ENCODE assay signal across 17 mouse cellular contexts in genomic region chr4:23832385-23833164, GRCm38 (mm10).
A peak's percentile ranks its signal among the peaks of the same experiment; 100 is the strongest.
DNase-seq lines count a peak whose midpoint lies in the region; ATAC-seq and TF ChIP-seq lines count a peak whose summit lies in the region.
"Had no signal": no experiment of that assay in that cellular context is flagged by ENCODE, and none has a peak within 500 bp of the region (broad histone marks: within the 10 kb centered on the region; RNA-seq: fewer than 3 reads in every experiment).

No protein-coding gene starts in this region.

- H3K27ac ChIP-seq in heart, embryonic 11.5 days (ENCODE audit: low read depth, low read length): no peak overlapping the region
- peak overlapping the region; percentile 63; the same call in 1 of the 2 replicates for H3K27ac ChIP-seq in midbrain, embryonic 10.5 days (replicated peaks)
- H3K27ac ChIP-seq in midbrain, embryonic 11.5 days (ENCODE audit: low read depth, low read length): no peak overlapping the region
- no peak overlapping the region for H3K27ac ChIP-seq in intestine, postnatal 0 days (ENCODE audit: low read depth, low read length)
- H3K27ac ChIP-seq: hindbrain, embryonic 15.5 days; midbrain, embryonic 15.5 days had no signal

- no peaks in the 10 kb centered on the region for H3K9me3 ChIP-seq in heart, embryonic 11.5 days (replicated peaks; ENCODE audit: control insufficient read depth, low read length)
- H3K9me3 ChIP-seq in midbrain, embryonic 10.5 days (replicated peaks): no peaks in the 10 kb centered on the region
- no peaks in the 10 kb centered on the region for H3K9me3 ChIP-seq in midbrain, embryonic 11.5 days (ENCODE audit: control insufficient read depth, low read length)
- H3K9me3 ChIP-seq in intestine, postnatal 0 days (ENCODE audit: control insufficient read depth): no peaks in the 10 kb centered on the region
- H3K9me3 ChIP-seq: hindbrain, embryonic 15.5 days; midbrain, embryonic 15.5 days had no signal

- no peaks in the 10 kb centered on the region for H3K27me3 ChIP-seq in heart, embryonic 11.5 days (ENCODE audit: control insufficient read depth, insufficient read depth, low read length)
- H3K27me3 ChIP-seq in midbrain, embryonic 10.5 days (ENCODE audit: low read depth, poor library complexity, severe bottlenecking): no peaks in the 10 kb centered on the region
- H3K27me3 ChIP-seq in midbrain, embryonic 11.5 days (ENCODE audit: control insufficient read depth, insufficient read depth, low read length): no peaks in the 10 kb centered on the region
- H3K27me3 ChIP-seq in intestine, postnatal 0 days (replicated peaks; ENCODE audit: control insufficient read depth, insufficient read depth, low read length): no peaks in the 10 kb centered on the region
- H3K27me3 ChIP-seq: hindbrain, embryonic 15.5 days; midbrain, embryonic 15.5 days had no signal

- TF ChIP-seq CTCF in intestine, postnatal 0 days (IDR thresholded peaks at IDR 0.05; ENCODE audit: low read depth): no peak

- ATAC-seq in heart, embryonic 11.5 days (replicated peaks; ENCODE audit: insufficient number of reproducible peaks, low FRiP score, low TSS enrichment): no peak
- no peak for ATAC-seq in midbrain, embryonic 11.5 days (ENCODE audit: low FRiP score)
- ATAC-seq in intestine, postnatal 0 days: no peak
- ATAC-seq: CD4-positive, CD25-positive, alpha-beta regulatory T cell, adult 4 months; midbrain, embryonic 15.5 days had no signal

- H3K36me3 ChIP-seq in heart, embryonic 11.5 days (ENCODE audit: control insufficient read depth, insufficient read depth, low read length): no peaks in the 10 kb centered on the region
- H3K36me3 ChIP-seq in midbrain, embryonic 10.5 days: no peaks in the 10 kb centered on the region
- no peaks in the 10 kb centered on the region for H3K36me3 ChIP-seq in midbrain, embryonic 11.5 days (ENCODE audit: control insufficient read depth, insufficient read depth, low read length)
- H3K36me3 ChIP-seq in intestine, postnatal 0 days (ENCODE audit: control insufficient read depth, insufficient read depth): no peaks in the 10 kb centered on the region
- H3K36me3 ChIP-seq: hindbrain, embryonic 15.5 days; midbrain, embryonic 15.5 days had no signal

- whole genome bisulfite sequencing in heart, embryonic 11.5 days (ENCODE audit: insufficient replicate concordance): 63% methylated on average over 7 of the region's 7 CpGs
- WGBS in midbrain, embryonic 10.5 days: 71% methylated on average over 7 of the region's 7 CpGs
- 63% methylated on average over 7 of the region's 7 CpGs for WGBS in midbrain, embryonic 11.5 days
- 63% methylated on average over 7 of the region's 7 CpGs for WGBS in intestine, postnatal 0 days

- no peak overlapping the region for H3K4me2 ChIP-seq in heart, embryonic 11.5 days
- no peak overlapping the region for H3K4me2 ChIP-seq in midbrain, embryonic 11.5 days
- H3K4me2 ChIP-seq in intestine, postnatal 0 days (replicated peaks; ENCODE audit: low read depth): no peak overlapping the region
- H3K4me2 ChIP-seq: hindbrain, embryonic 15.5 days; midbrain, embryonic 15.5 days had no signal

- H3K4me3 ChIP-seq in heart, embryonic 11.5 days (ENCODE audit: low read depth, low read length): no peak overlapping the region
- no peak overlapping the region for H3K4me3 ChIP-seq in midbrain, embryonic 10.5 days
- H3K4me3 ChIP-seq in midbrain, embryonic 11.5 days (ENCODE audit: low read depth, low read length): no peak overlapping the region
- no peak overlapping the region for H3K4me3 ChIP-seq in intestine, postnatal 0 days (ENCODE audit: low read depth, low read length)
- H3K4me3 ChIP-seq: hindbrain, embryonic 15.5 days; midbrain, embryonic 15.5 days had no signal

- no peaks in the 10 kb centered on the region for H3K4me1 ChIP-seq in heart, embryonic 11.5 days (ENCODE audit: control insufficient read depth, insufficient read depth, low read length)
- H3K4me1 ChIP-seq in midbrain, embryonic 10.5 days: peaks cover 13% of the 10 kb centered on the region
- peaks cover 3% of the 10 kb centered on the region; the same call in 1 of the 2 replicates for H3K4me1 ChIP-seq in midbrain, embryonic 11.5 days (ENCODE audit: control insufficient read depth, insufficient read depth, low read length)
- H3K4me1 ChIP-seq in intestine, postnatal 0 days (replicated peaks; ENCODE audit: control insufficient read depth, insufficient read depth, low read length): no peaks in the 10 kb centered on the region
- H3K4me1 ChIP-seq: hindbrain, embryonic 15.5 days; midbrain, embryonic 15.5 days had no signal

- H3K9ac ChIP-seq in heart, embryonic 11.5 days (ENCODE audit: low read depth, low read length): no peak overlapping the region
- no peak overlapping the region for H3K9ac ChIP-seq in midbrain, embryonic 11.5 days (ENCODE audit: low read length)
- H3K9ac ChIP-seq in intestine, postnatal 0 days (ENCODE audit: low read depth, low read length): no peak overlapping the region
- H3K9ac ChIP-seq: hindbrain, embryonic 15.5 days; midbrain, embryonic 15.5 days had no signal

- peak; percentile 5 for DNase-seq in heart, postnatal 4 days
- DNase-seq in midbrain, embryonic 10.5 days (ENCODE audit: low spot score): no peak
- no peak for DNase-seq in midbrain, embryonic 11.5 days (ENCODE audit: low spot score, missing footprints)
- peak; percentile 25 for DNase-seq in fibroblast of lung, adult 2 months (ENCODE audit: low read depth)
- peak; percentile 10 to 16 for DNase-seq in frontal cortex, postnatal 36 days (ENCODE audit: low spot score in 2 of 2)
- DNase-seq: adrenal gland, postnatal 10 days; gastrocnemius, postnatal 14 days; kidney, adult 2 months; kidney, postnatal 25 days; liver; lung, adult 18-20 months; lung, postnatal 4 days had no signal

Comparison
In these comparisons a context has a peak if more than half of its experiments do, and no peak if none do; other contexts are left out.
1. DNase-seq: peak in heart, postnatal 4 days (single experiment), fibroblast of lung, adult 2 months (single experiment) and frontal cortex, postnatal 36 days (2 of 2); none in midbrain, embryonic 10.5 days (single experiment) and midbrain, embryonic 11.5 days (single experiment).